Mouse (Mus musculus): Measurements from ENCODE around the gene Sergef.

Sergef gene

GRCm38 (mm10) chr7:46575897-46576296 lies 63.7 kb downstream of the Sergef start:
- DNase-seq (ENCODE audit: low spot score in 2 of 2), result no peak

DNA sequence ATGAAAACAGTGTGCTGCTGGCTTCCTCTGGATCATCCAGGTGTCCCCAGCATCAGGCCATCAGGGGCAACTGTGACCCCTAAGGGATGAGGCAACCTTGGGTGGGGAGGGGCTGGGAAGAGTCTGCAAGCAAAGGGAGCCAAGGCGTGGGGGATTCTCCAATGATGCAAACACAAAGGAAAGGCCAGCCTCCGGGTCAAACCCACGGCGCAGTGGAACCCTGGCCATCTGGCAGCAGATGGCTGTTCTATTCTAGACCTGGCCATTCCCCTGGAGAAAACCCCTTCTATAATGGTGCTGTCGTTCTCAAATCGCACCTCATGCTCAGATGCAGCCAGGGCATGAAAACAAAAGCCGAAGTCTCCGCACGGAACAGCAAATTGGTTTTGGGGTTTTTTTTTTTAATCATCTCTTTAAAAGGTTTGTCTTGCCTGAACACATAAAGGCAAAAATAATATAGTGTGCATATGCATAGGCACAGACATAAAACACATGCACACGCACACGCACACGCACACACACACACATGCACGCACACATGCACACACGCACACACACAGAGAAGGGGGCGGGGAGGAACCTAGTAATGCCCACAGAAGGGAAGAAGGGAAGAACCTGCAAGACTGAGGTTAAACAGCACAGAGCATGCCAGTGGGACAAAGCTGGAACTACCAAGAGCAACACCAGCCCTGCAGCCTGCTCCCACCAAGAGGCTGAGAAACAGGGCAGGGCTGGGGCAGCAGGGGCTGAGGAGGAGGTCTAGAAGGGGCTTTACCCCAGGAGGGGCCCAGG lies 66.6 kb downstream of the Sergef start:
- DNase-seq (ENCODE audit: low spot score in 2 of 2), result no peak

- peak in 1 of 2 experiments; percentile 40 for DNase-seq (ENCODE audit: low spot score in 2 of 2)
Measured at GRCm38 (mm10) chr7:46569509-46569908, 70.1 kb downstream of the Sergef start.

- no peak for DNase-seq (ENCODE audit: low spot score in 2 of 2)
Measured at GRCm38 (mm10) chr7:46566318-46567007, 73.1 kb downstream of the Sergef start.

- DNase-seq (ENCODE audit: low spot score in 2 of 2), result no peak
Measured at GRCm38 (mm10) chr7:46565374-46565773, 74.2 kb downstream of the Sergef start.

DNA sequence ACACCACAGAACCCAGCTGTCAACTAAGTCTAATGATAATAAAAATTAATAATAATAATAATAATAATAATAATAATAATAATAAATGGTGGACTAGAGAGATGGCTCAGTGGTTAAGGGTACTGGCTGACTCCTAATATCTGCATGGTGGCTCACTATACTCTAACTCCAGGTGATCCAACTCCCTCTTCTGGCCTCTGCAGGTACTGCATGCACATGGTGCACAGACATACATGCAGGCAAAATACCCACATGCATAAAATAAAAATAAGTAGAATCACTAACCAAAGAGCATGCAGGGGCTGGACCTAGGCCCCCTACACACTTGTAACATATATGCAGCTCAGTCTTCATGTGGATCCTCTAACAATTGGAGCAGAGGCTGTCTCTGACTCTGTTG lies 75.8 kb downstream of the Sergef start:
- DNase-seq (ENCODE audit: low spot score in 2 of 2), result no peak

DNA sequence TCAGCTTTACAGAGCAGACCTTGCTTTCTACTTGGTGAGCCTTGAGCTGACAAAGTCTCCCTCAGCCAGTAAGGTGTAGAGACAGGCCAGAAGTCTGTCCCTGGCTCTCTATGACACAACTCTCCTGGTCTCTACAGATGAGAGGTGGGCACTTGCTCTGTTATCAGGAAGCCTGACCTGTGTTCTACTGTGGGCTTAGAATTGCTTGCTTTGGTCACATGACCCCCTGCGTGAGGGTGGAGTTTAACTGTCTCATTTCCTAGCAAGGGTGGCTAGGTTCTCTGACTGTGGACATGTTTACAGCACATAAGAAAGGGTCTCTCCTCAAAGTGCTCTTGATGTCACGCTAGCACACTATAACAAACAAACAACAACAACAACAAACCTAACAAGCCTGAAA lies 79.5 kb downstream of the Sergef start:
- no peak for DNase-seq (ENCODE audit: low spot score in 2 of 2)

- DNase-seq (ENCODE audit: low spot score in 2 of 2), result no peak
Measured at GRCm38 (mm10) chr7:46559643-46560042, 80.0 kb downstream of the Sergef start.

DNA sequence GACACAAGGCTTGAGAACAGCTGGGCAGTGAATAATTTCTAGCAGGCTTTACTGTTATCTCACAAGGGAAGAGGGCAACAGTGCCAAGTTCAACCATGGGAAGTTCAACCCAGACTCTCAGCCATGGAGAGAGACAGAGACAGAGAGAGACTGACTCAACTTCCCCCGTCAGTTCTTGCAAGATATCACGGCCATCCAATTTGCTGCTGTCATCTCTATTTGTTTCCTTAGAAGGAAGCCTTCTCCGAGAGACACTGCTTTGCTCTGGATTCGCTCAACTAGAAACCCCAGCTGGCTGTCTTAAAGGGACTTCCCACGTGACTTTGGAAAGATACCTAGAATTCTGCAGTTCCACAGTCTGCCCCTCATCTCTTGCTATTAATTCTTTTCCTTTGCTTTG lies 80.6 kb downstream of the Sergef start:
- DNase-seq (ENCODE audit: low spot score in 2 of 2), result no peak

DNA sequence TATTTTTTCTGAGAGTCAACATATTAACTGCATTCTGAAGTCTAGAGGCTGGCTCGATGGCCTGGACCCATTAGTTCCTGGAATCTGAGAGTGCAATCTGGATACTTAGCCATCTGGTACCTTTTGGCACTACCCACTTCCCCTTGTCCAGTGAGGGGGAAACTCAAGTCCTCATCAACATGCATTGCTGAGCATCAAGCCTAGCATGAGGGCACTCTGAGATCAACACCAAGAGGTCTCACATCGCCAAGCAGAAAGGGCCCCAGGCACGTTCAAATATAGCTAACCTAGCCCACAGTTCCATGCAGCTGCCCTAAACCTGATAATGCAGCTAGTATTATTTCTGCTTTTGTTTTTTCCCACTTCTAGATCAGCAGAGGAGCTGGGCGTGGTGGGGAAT lies 81.6 kb downstream of the Sergef start:
- no peak for DNase-seq (ENCODE audit: low spot score in 2 of 2)

DNA sequence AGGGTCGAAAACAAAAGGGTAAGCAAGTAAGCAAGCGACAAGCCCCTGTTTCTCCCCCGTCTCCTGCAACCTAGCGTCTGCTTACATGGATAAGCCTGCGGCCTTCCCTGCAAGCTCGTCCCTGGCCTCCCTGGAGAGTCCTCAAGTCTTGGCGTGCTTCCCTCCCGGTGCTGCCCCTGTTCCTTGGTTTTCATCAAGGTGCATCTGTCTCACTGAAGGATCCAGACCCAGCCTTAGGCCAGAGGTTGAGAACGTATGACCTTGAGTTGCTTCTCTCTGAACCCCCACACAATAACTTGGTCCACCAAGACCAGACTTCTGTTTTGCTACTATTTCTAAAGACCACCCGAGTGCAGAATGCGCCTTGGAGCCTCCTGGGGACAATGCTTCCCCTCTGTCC lies 82.2 kb downstream of the Sergef start:
- DNase-seq (ENCODE audit: low spot score in 2 of 2), result no peak

DNA sequence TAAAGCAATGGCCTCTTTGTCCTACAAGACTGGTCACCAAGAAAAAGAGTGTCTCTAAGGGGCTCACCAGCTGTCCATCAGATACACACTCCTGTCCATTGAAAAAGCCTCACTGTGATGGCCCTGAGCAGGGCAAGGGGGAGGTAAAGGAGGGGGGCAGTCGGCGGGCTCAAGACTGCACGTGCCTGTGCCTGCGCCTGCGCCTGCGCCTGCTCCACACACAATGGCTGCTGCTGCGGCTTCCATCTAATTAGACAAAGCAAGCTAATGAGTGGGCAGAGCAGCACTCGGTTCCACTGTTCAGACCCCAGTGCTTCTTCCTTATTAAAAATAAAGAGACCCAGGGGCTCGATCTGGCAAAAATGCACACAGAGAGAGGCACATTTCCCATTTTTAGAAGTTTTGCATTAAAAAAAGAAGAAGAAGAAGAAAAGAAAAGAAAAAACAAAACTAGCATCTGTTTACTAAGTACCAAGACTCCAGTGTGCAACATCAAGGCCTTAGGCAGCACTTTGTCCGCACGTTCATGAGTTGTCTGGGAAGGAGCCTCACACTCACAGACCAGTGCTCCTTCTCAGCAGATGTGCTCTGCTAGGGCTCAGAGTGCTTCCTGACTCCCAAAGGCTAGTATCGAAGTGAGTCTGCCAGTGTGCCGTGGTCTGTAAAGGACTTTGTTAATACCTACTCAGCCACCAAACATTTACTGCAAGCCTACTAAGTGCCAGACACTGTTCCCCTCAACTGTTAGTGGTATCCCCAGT lies 83.1 kb downstream of the Sergef start:
- no peak for DNase-seq (ENCODE audit: low spot score in 2 of 2)

GRCm38 (mm10) chr7:46555731-46556130 lies 83.9 kb downstream of the Sergef start:
- DNase-seq (ENCODE audit: low spot score in 2 of 2), result no peak

GRCm38 (mm10) chr7:46554855-46555254 lies 84.8 kb downstream of the Sergef start:
- no peak for DNase-seq (ENCODE audit: low spot score in 2 of 2)

DNA sequence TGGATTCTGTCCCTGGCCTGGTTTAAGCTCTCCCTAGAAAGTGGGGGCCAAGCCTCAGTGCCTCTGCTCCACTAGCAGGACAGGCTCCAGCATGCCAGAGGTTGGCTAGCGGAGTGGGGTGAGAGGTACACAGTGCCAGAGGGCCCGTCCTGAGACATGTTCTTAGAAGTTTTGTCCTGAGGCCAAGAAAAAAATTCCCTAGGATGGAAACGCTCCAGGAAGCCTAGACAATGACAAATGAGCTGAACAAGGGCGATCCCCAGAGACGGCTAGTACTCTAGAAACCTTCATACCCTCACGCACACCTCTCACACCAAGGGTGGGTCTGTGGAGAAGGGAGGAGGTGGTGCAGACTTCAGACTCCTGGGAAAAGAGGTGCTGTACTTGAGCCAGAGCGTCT lies 85.6 kb downstream of the Sergef start:
- no peak for DNase-seq (ENCODE audit: low spot score in 2 of 2)

GRCm38 (mm10) chr7:46551935-46552752 lies 87.5 kb downstream of the Sergef start:
- DNase-seq (ENCODE audit: low spot score in 2 of 2), result no peak

DNA sequence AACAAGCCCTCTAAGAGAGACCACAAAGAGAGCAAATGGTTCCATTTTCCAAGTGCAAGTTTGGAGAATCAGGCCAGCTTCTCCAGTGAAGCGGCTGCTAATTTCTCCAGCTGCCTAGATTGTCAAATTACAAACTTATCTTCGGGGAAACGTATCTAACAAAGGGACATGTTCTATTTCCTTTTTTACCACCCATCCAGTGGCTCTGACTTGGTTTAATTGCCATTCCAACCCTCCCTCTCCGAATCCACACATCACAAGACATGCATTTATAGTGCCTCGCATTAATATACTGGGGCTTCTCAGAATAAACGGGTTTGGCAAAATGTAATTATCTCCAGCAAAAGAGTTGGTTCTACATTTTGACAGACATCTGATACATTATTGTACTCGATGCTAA lies 88.4 kb downstream of the Sergef start:
- no peak for DNase-seq (ENCODE audit: low spot score in 2 of 2)

DNA sequence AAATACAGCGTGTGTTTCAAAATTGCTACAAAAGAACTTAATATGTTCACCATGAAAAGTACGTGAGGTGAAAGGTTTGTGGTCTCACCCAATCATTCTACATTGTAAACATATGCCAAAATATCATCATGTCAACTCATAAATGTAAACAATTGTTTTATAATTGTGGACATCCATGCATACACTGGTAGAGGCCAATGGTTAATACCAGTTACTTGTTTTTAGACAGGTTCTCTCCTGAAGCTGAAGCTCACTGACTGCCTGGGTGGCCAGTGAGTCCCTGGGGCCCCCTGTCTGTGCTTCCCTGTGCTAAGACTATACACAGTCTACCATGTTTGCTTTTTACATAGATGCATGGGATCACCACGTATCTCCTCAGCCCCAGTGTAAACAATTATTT lies 91.5 kb downstream of the Sergef start:
- DNase-seq (ENCODE audit: low spot score in 2 of 2), result no peak

GRCm38 (mm10) chr7:46547642-46548041 lies 92.0 kb downstream of the Sergef start:
- no peak for DNase-seq (ENCODE audit: low spot score in 2 of 2)

- no peak for DNase-seq (ENCODE audit: low spot score in 2 of 2)
Measured at GRCm38 (mm10) chr7:46546539-46546938, 93.1 kb downstream of the Sergef start.

- peak; percentile 15 to 52 for DNase-seq (ENCODE audit: low spot score in 2 of 2)
Measured at GRCm38 (mm10) chr7:46544195-46544641, 95.4 kb downstream of the Sergef start.

GRCm38 (mm10) chr7:46542117-46542516 lies 97.5 kb downstream of the Sergef start:
- no peak for DNase-seq (ENCODE audit: low spot score in 2 of 2)

Measured in left cerebral cortex, adult 9 months (tissue).